Mouse (Mus musculus) left cerebral cortex, adult 18-20 months (tissue): ENCODE results near the gene Gemin7. TPM values are rescaled to one million over a fixed set of nuclear protein-coding genes. Genes with fewer than 3 reads are reported as not detected.

Experiments
- total RNA-seq, 2 experiments: library from RNA; stranded (reverse); gene quantifications; 2 replicates each; pipeline ENCODE4 v1.2.3; 2021

Gene Gemin7
- total RNA-seq, 2 experiments from 2014 or later = 51.0 to 53.7 TPM

Other genes with a start within 250 kb of the Gemin7 start
- gene Ercc1, start 232.8 kb downstream of the Gemin7 start, total RNA-seq = 10 to 100 TPM; 39.1 to 45.2 TPM
- gene Cd3eap, start 218.1 kb downstream of the Gemin7 start, total RNA-seq = 10 to 100 TPM; 17.1 to 18.1 TPM
- 1 to 10 TPM; 8.2 to 9.6 TPM for gene Ppp1r13l, start 217.8 kb downstream of the Gemin7 start, total RNA-seq
- gene Ercc2, start 195.6 kb downstream of the Gemin7 start, total RNA-seq = 10 to 100 TPM; 32.2 to 36.4 TPM
- gene Klc3, start 173.5 kb downstream of the Gemin7 start, total RNA-seq = 1 to 10 TPM; 3.5 to 4.3 TPM
- gene Ckm, start 172.8 kb downstream of the Gemin7 start, total RNA-seq = under 1 TPM in 1 of 2 experiments, not detected in 1; 0.19 TPM
- 10 to 100 TPM; 69.7 to 74.5 TPM for gene Mark4, start 118.8 kb downstream of the Gemin7 start, total RNA-seq
- gene Exoc3l2, start 114.3 kb downstream of the Gemin7 start, total RNA-seq = under 1 TPM; 0.40 to 0.74 TPM
- 1 to 10 TPM; 7.6 to 7.8 TPM for gene Bloc1s3, start 69.2 kb downstream of the Gemin7 start, total RNA-seq
- gene Trappc6a, start 69.2 kb downstream of the Gemin7 start, total RNA-seq = 10 to 100 TPM; 18.7 to 21.1 TPM
- gene Nkpd1, start 59.8 kb downstream of the Gemin7 start, total RNA-seq = under 1 TPM; 0.72 to 0.94 TPM
- 100 to 1,000 TPM; 139 to 147 TPM for gene Ppp1r37, start 14.5 kb downstream of the Gemin7 start, total RNA-seq
- gene Zfp296, start 308 bp downstream of the Gemin7 start, total RNA-seq = 1 to 10 TPM; 2.0 to 2.7 TPM
- gene Clasrp, start 26.9 kb upstream of the Gemin7 start, total RNA-seq = 10 to 100 TPM; 70.4 to 87.0 TPM
- gene Relb, start 51.8 kb upstream of the Gemin7 start, total RNA-seq = 1 to 10 TPM; 7.5 to 8.1 TPM
- gene Clptm1, start 87.4 kb upstream of the Gemin7 start, total RNA-seq = 100 to 1,000 TPM; 151 to 152 TPM
- gene Apoc2, start 100.3 kb upstream of the Gemin7 start, total RNA-seq = not detected
- gene Gm44805, start 103.8 kb upstream of the Gemin7 start, total RNA-seq = not detected
- gene Apoc4, start 103.9 kb upstream of the Gemin7 start, total RNA-seq = not detected
- gene Apoc1, start 115.1 kb upstream of the Gemin7 start, total RNA-seq = 1 to 10 TPM; 3.9 to 5.3 TPM
- 1,000 to 10,000 TPM; 1,855 to 2,066 TPM for gene Apoe, start 121.6 kb upstream of the Gemin7 start, total RNA-seq
- 100 to 1,000 TPM; 116 to 122 TPM for gene Tomm40, start 137.8 kb upstream of the Gemin7 start, total RNA-seq
- gene Nectin2, start 172.9 kb upstream of the Gemin7 start, total RNA-seq = 1 to 10 TPM; 6.7 to 8.6 TPM
- gene Bcam, start 193.4 kb upstream of the Gemin7 start, total RNA-seq = 10 to 100 TPM; 18.6 to 19.1 TPM
- not detected for gene Cblc, start 219.2 kb upstream of the Gemin7 start, total RNA-seq
- 1 to 10 TPM in 1 of 2 experiments, under 1 TPM in 1; 0.91 to 1.1 TPM for gene Bcl3, start 245.2 kb upstream of the Gemin7 start, total RNA-seq